Mouse (Mus musculus): ENCODE measurements around the gene Kctd21.

Kctd21 gene

GRCm38 (mm10) chr7:97386106-97386805 lies 54.1 kb downstream of the Kctd21 start:
- DNase-seq (ENCODE audit: extremely low spot score, low spot score) = no peak

GRCm38 (mm10) chr7:97386806-97387370 lies 54.8 kb downstream of the Kctd21 start:
- no peak for DNase-seq (ENCODE audit: extremely low spot score, low spot score)

- DNase-seq (ENCODE audit: extremely low spot score, low spot score) = no peak
Measured at GRCm38 (mm10) chr7:97387561-97388147, 55.5 kb downstream of the Kctd21 start.

- no peak for DNase-seq (ENCODE audit: extremely low spot score, low spot score)
Measured at GRCm38 (mm10) chr7:97388541-97388940, 56.4 kb downstream of the Kctd21 start.

GRCm38 (mm10) chr7:97391293-97392078 lies 59.4 kb downstream of the Kctd21 start:
- DNase-seq (ENCODE audit: extremely low spot score, low spot score) = no peak

GRCm38 (mm10) chr7:97392079-97392445 lies 59.9 kb downstream of the Kctd21 start:
- DNase-seq (ENCODE audit: extremely low spot score, low spot score) = no peak

- no peak for DNase-seq (ENCODE audit: extremely low spot score, low spot score)
Measured at GRCm38 (mm10) chr7:97394375-97394774, 62.2 kb downstream of the Kctd21 start.

- DNase-seq (ENCODE audit: extremely low spot score, low spot score) = no peak
Measured at GRCm38 (mm10) chr7:97398943-97399342, 66.8 kb downstream of the Kctd21 start.
